Mouse (Mus musculus) liver, adult 2 months (tissue): ENCODE results near the gene Gemin5.
A peak's percentile ranks its signal among the peaks of the same experiment; 100 is the strongest.

Source experiments
- CTCF ChIP-seq: fragments of 200-500 bp; IDR thresholded peaks from 2 replicates; pipeline ENCODE4 v1.5.1; 2011; ENCODE audit warnings: low read depth, low read length, control low read depth
- POLR2A ChIP-seq: fragments of 200-500 bp; IDR thresholded peaks from 2 replicates; pipeline ENCODE4 v1.6.1; 2011; ENCODE audit warnings: low read length, control low read depth; ENCODE audit not compliant: insufficient read depth; ENCODE audit errors: extremely low read depth

DNA sequence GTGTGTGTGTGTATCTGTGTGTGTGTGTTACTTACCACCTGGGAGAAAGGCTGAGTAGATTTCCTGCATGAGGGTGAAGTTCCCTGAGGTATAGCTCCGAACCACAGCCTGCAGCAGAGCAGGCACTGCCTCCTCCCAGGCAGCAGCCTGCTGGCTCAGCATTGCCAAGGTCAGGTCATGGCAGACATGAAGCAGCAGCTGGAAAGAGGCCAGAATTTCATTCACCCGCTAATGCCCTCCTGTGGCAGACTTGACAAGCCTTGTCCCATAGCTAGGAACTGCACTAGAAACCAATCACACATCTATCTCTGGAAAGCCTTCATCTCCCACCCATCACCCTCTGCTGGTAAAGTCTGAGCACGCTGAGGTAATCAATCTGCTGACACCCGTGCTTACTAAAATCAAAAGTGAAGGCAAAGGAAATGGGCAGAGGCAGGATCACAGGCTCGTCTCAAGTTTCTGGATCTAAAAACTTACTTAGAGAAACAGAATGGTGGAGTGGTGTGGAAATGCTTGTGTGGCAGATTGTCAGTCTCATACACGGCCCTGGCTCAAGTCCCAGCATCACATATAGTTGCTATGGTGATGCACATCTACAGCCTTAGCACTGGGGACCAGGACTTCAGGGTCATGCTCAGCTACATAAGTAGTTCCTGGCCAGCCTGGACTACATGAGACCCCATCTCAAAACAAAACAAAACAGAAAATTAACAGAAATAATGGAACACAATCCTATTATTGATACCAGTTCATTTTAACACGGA, 41.8 kb downstream of the Gemin5 start:
- TF ChIP-seq CTCF (peak; percentile 56), POLR2A (no peak)
